Mouse (Mus musculus): ENCODE data around the gene Calcb. TPM values are rescaled to one million over a fixed set of nuclear protein-coding genes. Genes with fewer than 3 reads are reported as not detected.
"Not testable (repeated sequence)": the region's sequence is repeated elsewhere in the genome, so short reads cannot be mapped to it uniquely, and the experiment has no call there.

Gene Calcb
- total RNA-seq, 2 experiments from 2014 or later = not detected

DNA sequence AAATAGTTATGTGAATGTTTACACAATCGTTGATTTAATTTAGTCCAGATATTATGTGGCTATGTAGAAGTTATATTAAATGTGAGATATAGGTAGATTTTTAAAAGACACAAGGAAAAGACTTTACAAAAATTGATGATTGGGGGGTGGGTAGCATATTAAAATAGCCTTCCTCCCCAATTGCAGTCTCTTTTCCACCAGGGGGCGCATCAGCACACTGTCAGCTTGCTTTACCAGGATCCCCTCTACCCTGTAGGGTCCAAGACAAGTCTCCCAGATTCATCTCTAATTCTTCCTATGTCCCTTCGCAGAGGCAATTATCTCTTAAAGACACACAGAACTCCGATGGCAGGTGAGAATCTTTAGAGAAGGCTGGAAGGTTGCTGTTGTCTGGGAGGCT is 13.3 kb downstream of the Calcb start:
- peak; percentile 54 for TF ChIP-seq CTCF (IDR thresholded peaks at IDR 0.05)
- H3K4me3 ChIP-seq; H3K27ac ChIP-seq; DNase-seq (ENCODE audit: extremely low spot score in 1 of 2, low spot score in 2 of 2): not testable (repeated sequence)
- intact Hi-C loops (cut with DNase I) = loop anchor here (1.0 kb wide), 1 partner anchor 86 kb away; no protein-coding TSS in a partner anchor

DNA sequence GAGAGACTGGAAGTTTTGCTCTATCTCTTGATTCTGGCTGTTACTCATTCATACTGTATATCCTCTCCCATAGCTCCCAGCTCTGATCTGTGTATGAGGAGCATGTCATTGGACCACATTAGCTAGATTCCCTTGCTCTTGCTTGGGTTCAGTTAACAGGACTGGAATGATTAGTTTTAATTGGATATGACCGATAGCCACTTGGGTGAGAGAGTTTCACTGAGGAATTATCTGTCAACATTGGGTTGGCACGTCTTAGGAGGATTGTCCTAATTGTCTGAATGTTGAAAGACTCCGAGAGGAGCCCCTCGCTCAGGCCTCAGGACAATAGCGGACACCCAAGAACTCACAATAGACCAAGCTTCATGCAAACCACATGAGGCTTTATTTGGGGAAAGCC is 17.8 kb downstream of the Calcb start:
- intact Hi-C loops (cut with DNase I) = no loop called here

DNA sequence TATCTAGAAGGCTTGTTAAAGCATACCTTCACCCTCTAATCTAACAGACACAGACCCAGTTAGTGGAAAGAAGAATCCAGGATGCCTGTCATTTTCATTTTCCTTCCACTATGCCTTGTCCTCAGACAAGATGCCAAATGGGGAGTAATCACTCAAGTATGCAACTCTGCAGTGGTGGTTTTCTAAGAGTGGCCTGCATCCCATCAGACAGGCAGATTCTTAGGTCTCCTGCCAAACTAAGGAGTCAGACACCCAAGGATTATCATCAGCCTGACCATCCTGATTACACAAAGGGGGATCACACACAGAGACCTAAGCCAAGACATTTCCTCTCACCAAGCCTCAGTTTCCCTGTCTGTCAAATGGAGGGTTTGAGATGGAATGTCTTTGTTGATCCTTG is 19.7 kb downstream of the Calcb start:
- Histone ChIP-seq H3K4me3 (no peak overlapping the region), H3K27ac (no peak overlapping the region)
- no peak for DNase-seq (ENCODE audit: extremely low spot score in 1 of 2, low spot score in 2 of 2)
- TF ChIP-seq CTCF (IDR thresholded peaks at IDR 0.05) = no peak
- intact Hi-C loops (cut with DNase I) = no loop called here

More for the DNA sequence above, 17.8 kb downstream of the Calcb start:
- Histone ChIP-seq H3K4me3 (no peak overlapping the region), H3K27ac (no peak overlapping the region)
- TF ChIP-seq CTCF (IDR thresholded peaks at IDR 0.05) = no peak
- DNase-seq (ENCODE audit: extremely low spot score in 1 of 2, low spot score in 2 of 2) = no peak

DNA sequence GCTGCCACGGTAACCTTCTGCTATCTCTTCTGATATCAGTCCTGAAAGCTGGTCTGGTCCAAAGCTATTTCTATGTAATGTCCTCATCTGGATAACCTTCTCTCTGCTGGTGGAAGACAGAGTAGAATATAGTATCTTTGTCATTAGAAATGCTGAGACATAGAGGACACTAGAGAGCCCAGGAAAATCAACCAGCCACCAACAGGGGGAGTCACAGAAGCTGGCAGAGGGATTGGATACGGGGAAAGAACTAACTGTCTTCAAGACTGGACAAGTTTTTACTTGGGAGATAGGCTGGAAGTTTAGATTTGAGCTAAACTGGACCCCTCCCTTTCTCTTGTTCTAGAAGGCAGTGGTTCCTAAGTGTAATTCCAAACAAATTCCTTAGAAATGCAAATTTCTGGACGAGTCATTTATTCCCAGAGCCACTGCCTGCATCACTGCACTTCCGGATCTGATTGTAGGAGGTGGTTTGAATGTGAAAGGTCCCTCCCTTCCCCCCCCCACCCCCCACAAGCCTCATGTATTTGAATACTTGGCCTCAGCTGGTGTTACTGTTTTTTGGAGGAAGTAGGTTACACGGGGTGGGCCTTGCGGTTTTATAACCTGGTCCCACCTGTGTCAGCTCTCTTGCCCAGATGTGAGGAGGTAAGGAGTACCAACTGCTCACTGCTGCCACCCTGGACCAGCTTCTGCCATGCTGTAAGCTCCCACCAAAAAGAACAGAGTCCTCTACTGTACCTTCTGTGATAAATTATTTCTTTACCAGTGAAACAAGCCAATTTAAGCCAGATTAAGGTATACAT is 22.1 kb downstream of the Calcb start:
- TF ChIP-seq CTCF (IDR thresholded peaks at IDR 0.05) = peak; percentile 39
- no peak for DNase-seq (ENCODE audit: extremely low spot score in 1 of 2, low spot score in 2 of 2)
- Histone ChIP-seq H3K4me3 (no peak overlapping the region), H3K27ac (no peak overlapping the region)
- intact Hi-C loops (cut with DNase I) = no loop called here

DNA sequence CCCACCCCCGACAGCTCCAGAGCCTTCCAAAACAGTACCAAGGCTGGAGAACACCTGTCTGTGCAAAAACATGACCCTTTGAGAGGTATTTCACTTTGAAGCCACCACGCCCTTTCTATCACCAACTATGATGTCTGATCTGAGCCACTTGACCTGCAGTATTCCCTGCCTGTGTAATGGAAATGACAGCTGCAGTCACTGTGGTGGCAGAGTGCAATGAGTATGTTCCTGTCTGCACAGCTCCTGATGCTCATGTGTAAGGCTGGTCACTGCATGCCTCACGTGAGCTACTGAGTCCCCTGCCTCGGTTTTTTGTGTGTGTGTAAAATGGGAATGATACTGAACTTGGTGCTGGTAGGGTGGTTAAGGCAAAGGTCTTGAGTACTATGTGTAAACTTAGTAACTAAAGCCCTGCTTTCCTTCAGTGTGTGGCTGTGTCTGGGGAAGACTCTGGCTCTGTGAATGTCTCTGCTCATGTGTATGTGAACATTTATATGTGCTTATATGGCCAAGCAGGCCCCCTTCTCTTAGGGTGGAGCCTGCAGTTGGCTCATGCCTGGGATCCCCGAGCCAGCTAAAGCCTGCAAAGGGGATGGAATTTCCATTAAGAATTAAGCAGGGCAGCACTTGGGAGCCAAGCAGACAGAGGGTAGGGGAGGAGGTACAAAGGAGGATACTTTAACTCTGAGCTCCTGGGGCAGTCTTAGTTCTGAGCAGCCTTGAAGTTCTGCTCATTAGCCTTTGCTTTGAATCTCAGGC is 24.8 kb downstream of the Calcb start, which contains the start of gene Insc:
Gene Insc, plus strand, starts transcription at position 673 of the 759 bp plus-strand sequence.
- Histone ChIP-seq H3K4me3 (no peak within 1 kb of the TSS), H3K27ac (no peak within 1 kb of the TSS)
- no peak for TF ChIP-seq CTCF (IDR thresholded peaks at IDR 0.05)
- intact Hi-C loops (cut with DNase I) = no loop called here
- no peak for DNase-seq (ENCODE audit: extremely low spot score in 1 of 2, low spot score in 2 of 2)

DNA sequence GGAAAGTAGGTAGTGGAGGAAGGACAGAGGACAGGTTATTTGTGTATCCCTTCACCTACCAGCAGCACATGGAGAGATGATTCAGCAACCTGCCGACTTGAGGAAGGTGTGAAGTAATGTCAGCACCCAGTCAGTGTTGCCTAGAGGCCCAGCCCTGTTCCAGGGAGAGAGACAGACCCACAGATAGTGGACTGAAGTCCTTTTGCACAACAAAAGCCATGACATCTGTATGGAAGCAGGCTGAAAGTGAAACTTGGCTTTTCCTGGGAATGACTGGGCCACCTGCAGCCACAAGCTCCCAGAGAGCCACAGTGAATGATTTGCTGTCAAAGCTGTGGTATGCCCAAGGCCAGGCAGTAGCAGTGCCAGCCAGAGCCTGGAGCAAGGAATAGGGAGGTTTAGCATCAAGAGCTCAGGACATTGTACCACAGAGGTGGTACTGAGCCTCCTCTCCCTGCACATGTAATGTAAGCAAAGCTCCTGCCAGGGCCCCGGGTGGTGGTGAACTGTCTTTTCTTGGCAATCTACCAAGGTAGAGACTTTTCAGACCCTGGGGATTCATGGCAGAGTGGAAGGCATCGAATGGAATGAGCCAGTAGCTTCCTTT is 26.3 kb downstream of the Calcb start:
- no peak for DNase-seq (ENCODE audit: extremely low spot score in 1 of 2, low spot score in 2 of 2)
- H3K27ac ChIP-seq = peak overlapping the region; percentile 64; the same call in 1 of the 2 replicates
- no peak for TF ChIP-seq CTCF (IDR thresholded peaks at IDR 0.05)
- intact Hi-C loops (cut with DNase I) = loop anchor here (5.0 kb wide), 1 partner anchor 58 kb away; no protein-coding TSS in a partner anchor
- no peak overlapping the region for H3K4me3 ChIP-seq

DNA sequence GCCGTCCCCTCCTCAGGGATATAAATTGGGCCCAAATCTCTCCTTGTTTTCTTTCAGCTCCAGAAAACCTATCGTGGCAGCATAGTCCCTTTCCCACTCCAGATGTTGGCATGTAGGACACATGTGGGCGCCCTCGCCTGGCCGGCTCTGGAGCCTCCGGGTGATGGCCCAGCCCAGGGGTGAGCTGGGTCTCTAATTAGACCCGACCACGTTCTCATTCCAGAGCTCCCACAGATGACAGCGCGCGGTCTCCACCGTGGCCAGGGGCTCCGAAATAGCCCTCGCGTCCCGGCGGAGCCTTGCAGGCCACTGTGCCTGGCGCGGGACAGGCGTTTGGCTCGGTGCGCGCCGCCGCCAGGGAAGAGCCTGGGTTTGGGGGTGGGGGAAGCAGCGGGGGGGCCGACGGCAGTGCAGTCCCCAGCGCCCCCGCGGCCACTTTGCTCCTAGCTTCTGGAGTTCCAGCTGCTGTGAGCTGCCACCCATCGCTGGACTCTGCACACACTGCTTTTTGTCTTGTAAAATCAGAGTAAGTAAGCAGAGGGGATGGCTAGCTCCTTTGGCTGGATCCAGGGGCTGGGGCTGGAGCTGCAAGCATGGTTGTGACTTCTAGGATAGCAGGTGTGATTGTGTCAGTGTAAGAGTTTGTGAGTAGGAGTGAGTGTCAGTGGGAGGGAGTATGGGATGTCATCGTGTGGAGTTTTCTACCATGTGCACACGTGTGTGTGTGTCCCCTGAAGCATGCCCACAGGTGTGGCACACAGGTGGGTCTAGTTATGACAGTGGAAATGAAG is 27.2 kb downstream of the Calcb start:
- peak overlapping the region; percentile 64 for H3K27ac ChIP-seq
- intact Hi-C loops (cut with DNase I) = loop anchor here (5.0 kb wide), 1 partner anchor 57 kb away; no protein-coding TSS in a partner anchor
- peak overlapping the region; percentile 31 for H3K4me3 ChIP-seq
- TF ChIP-seq CTCF (IDR thresholded peaks at IDR 0.05) = no peak; the same call in 1 of the 2 replicates
- peak in 1 of 2 experiments; percentile 22 for DNase-seq (ENCODE audit: extremely low spot score in 1 of 2, low spot score in 2 of 2)

DNA sequence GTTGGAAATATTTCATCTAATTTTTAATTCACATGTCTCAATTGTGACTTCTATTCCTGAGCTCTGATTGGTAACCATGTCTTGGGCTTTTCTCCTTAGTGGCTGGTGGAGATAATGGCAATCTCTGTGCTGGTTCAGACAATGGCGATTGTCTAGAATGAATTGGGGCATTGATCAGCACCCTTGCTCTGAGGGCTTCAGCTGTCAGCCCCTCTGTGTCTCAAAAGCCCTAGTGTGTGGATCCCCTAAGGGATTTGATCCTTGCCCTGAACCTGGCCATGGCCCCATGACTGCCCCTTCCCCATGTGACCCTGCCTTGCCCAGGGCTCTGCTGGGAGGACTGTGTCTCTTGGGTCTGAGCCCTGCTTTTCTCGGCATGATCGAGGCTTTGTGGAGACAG is 29.2 kb downstream of the Calcb start:
- Histone ChIP-seq H3K27ac (peak overlapping the region; percentile 67; the same call in 1 of the 2 replicates), H3K4me3 (no peak overlapping the region)
- intact Hi-C loops (cut with DNase I) = loop anchor here (5.0 kb wide), 1 partner anchor 55 kb away; no protein-coding TSS in a partner anchor
- peak in 1 of 2 experiments; percentile 25 for DNase-seq (ENCODE audit: extremely low spot score in 1 of 2, low spot score in 2 of 2)
- TF ChIP-seq CTCF (IDR thresholded peaks at IDR 0.05) = no peak

DNA sequence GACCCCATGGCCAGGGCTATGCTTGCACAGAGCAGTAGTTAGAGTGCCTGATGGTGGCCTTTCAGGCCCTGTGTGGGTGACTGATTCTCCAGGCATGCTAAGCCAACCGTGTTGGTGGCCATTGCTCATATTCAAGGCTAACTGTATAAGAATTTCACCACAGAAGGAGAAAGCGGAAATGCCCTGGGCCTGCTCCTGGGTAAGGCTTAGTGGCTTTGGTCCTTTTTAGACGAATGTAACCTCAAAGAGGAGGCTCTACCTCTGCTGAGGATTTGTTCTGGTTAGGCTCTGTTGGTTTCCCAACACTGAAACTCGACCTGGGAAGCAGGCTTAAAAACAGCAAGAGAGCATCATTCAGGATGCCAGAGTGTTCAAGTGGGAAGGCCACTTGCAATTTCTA is 29.8 kb downstream of the Calcb start:
- Histone ChIP-seq H3K27ac (peak overlapping the region; percentile 67), H3K4me3 (no peak overlapping the region)
- intact Hi-C loops (cut with DNase I) = loop anchor here (5.0 kb wide), 1 partner anchor 54 kb away; no protein-coding TSS in a partner anchor
- no peak for DNase-seq (ENCODE audit: extremely low spot score in 1 of 2, low spot score in 2 of 2)
- no peak for TF ChIP-seq CTCF (IDR thresholded peaks at IDR 0.05)

DNA sequence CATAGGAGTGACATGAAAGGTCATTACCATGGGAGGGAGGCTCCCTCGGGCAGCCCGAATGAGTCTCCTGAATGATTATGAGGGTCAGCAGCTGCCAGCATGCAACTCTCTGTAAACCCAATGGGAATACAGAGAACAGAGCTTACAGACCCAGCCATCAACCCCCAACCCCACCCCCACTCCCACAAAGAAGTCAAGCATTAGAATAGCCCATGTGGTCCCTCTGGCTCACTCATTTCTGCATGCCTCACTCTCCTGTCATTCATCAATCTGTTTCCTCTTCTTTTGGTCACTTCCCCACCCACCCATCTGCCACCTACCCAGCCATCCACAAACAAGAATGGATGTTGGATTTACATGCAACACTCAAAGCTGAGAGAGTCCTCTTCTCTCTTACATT is 35.0 kb downstream of the Calcb start:
- DNase-seq (ENCODE audit: extremely low spot score in 1 of 2, low spot score in 2 of 2) = no peak
- no peak for TF ChIP-seq CTCF (IDR thresholded peaks at IDR 0.05)
- intact Hi-C loops (cut with DNase I) = no loop called here
- no peak overlapping the region for H3K4me3 ChIP-seq
- H3K27ac ChIP-seq = no peak overlapping the region

DNA sequence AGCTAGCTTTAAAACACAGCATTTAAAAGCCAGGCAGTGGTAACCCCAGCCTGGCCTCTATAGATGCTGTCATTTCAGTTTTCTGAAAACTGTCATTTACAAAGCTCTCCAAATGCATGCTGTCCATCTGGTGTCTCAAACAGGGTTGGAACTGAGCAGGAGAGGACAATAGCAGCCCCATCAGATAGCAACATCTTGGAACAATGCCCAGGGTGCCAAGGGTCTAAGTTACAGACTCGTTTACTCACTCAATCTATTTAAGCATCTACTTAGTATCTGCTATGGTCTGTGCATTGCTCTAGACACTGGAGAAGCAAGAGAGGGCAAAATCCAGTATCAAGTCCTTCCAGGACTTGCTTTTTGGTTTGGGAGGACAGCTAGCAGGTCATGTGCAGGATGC is 35.8 kb downstream of the Calcb start:
- intact Hi-C loops (cut with DNase I) = no loop called here
- DNase-seq (ENCODE audit: extremely low spot score in 1 of 2, low spot score in 2 of 2) = no peak
- TF ChIP-seq CTCF (IDR thresholded peaks at IDR 0.05) = no peak
- Histone ChIP-seq H3K4me3 (no peak overlapping the region), H3K27ac (no peak overlapping the region)
